Mouse (Mus musculus) cerebellum, postnatal 36 days (tissue): ENCODE measurements around the gene Gstp2.
A peak's percentile ranks its signal among the peaks of the same experiment; 100 is the strongest.
"Not testable (repeated sequence)": the region's sequence is repeated elsewhere in the genome, so short reads cannot be mapped to it uniquely, and the experiment has no call there.

Source experiments
- DNase-seq, 2 experiments: peaks; one replicate each; pipeline ENCODE4 v3.0.0; 2021 to 2022; ENCODE audit warnings: mixed read lengths in 2 of 2

The Gstp2 gene

GRCm38 (mm10) chr19:4068717-4069410 lies 23.0 kb upstream of the Gstp2 start:
- DNase-seq = no peak

- DNase-seq = not testable (repeated sequence)
Observed at GRCm38 (mm10) chr19:4068242-4068641, 22.4 kb upstream of the Gstp2 start.

- DNase-seq = no peak
Observed at GRCm38 (mm10) chr19:4066877-4067276, 21.1 kb upstream of the Gstp2 start.

- no peak for DNase-seq
Observed at GRCm38 (mm10) chr19:4066280-4066679, 20.5 kb upstream of the Gstp2 start.

GRCm38 (mm10) chr19:4064501-4064900 lies 18.7 kb upstream of the Gstp2 start:
- DNase-seq = not testable (repeated sequence)

GRCm38 (mm10) chr19:4063357-4063756 lies 17.5 kb upstream of the Gstp2 start:
- not testable (repeated sequence) for DNase-seq

- no peak for DNase-seq
Observed at GRCm38 (mm10) chr19:4060899-4061465, 15.2 kb upstream of the Gstp2 start.

- DNase-seq = not testable (repeated sequence)
Observed at GRCm38 (mm10) chr19:4060044-4060898, 14.4 kb upstream of the Gstp2 start.

- no peak for DNase-seq
Observed at GRCm38 (mm10) chr19:4059069-4059740, 13.4 kb upstream of the Gstp2 start, which contains the start of gene Gstp3. Gene Gstp3, minus strand, starts transcription at chr19:4059569.

- no peak for DNase-seq
Observed at GRCm38 (mm10) chr19:4058581-4058980, 12.8 kb upstream of the Gstp2 start.

GRCm38 (mm10) chr19:4057962-4058361 lies 12.1 kb upstream of the Gstp2 start:
- no peak for DNase-seq

- no peak for DNase-seq
Observed at GRCm38 (mm10) chr19:4057389-4057788, 11.6 kb upstream of the Gstp2 start.

GRCm38 (mm10) chr19:4056727-4057126 lies 10.9 kb upstream of the Gstp2 start:
- DNase-seq = no peak

GRCm38 (mm10) chr19:4055947-4056693 lies 10.3 kb upstream of the Gstp2 start:
- DNase-seq = no peak

- DNase-seq = peak; percentile 70 to 71
Observed at GRCm38 (mm10) chr19:4055216-4055946, 9.6 kb upstream of the Gstp2 start.

GRCm38 (mm10) chr19:4054613-4055012 lies 8.8 kb upstream of the Gstp2 start:
- no peak for DNase-seq

GRCm38 (mm10) chr19:4052516-4053030 lies 6.8 kb upstream of the Gstp2 start:
- no peak for DNase-seq

GRCm38 (mm10) chr19:4051741-4052515 lies 6.1 kb upstream of the Gstp2 start:
- peak; percentile 75 to 78 for DNase-seq

GRCm38 (mm10) chr19:4051016-4051415 lies 5.2 kb upstream of the Gstp2 start:
- no peak for DNase-seq

- not testable (repeated sequence) for DNase-seq
Observed at GRCm38 (mm10) chr19:4049069-4049468, 3.2 kb upstream of the Gstp2 start.
